Mouse (Mus musculus): Measurements from ENCODE around the gene Ppp4r3b. TPM values are rescaled to one million over a fixed set of nuclear protein-coding genes. Genes with fewer than 3 reads are reported as not detected.

The Ppp4r3b gene
- polyA plus RNA-seq, 1 experiment from 2014 or later, result 78.5 TPM

- whole genome bisulfite sequencing, result 80% methylated on average over 5 of the region's 5 CpGs
- H3K9ac ChIP-seq (ENCODE audit: low read length), result no peak overlapping the region
- H3K27me3 ChIP-seq (replicated peaks; ENCODE audit: control insufficient read depth, insufficient read depth, low read length), result no peaks in the 10 kb centered on the region
- ATAC-seq (replicated peaks; ENCODE audit: low FRiP score, low TSS enrichment, low read depth) (no peak), DNase-seq (ENCODE audit: low spot score) (no peak)
- H3K27ac ChIP-seq (ENCODE audit: low read depth), result no peak overlapping the region
- no peak overlapping the region for H3K4me2 ChIP-seq (ENCODE audit: low read length)
- no peak overlapping the region for H3K4me3 ChIP-seq (ENCODE audit: low read depth, low read length)
- H3K4me1 ChIP-seq (replicated peaks; ENCODE audit: control insufficient read depth, insufficient read depth, low read length), result no peaks in the 10 kb centered on the region
- no peaks in the 10 kb centered on the region for H3K9me3 ChIP-seq (ENCODE audit: control insufficient read depth, low read length)
- H3K36me3 ChIP-seq (ENCODE audit: control insufficient read depth, insufficient read depth, low read length), result peaks cover 86% of the 10 kb centered on the region
These were observed 49.6 kb downstream of the Ppp4r3b start for GRCm38 (mm10) chr11:29222310-29222709.

GRCm38 (mm10) chr11:29224754-29225153, 52.1 kb downstream of the Ppp4r3b start:
- peaks cover 94% of the 10 kb centered on the region for H3K36me3 ChIP-seq (ENCODE audit: control insufficient read depth, insufficient read depth, low read length)
- WGBS, result 91% methylated on average over 2 of the region's 2 CpGs
- no peak for DNase-seq (ENCODE audit: low spot score)
- no peak overlapping the region for H3K4me2 ChIP-seq (ENCODE audit: low read length)
- ATAC-seq (replicated peaks; ENCODE audit: low FRiP score, low TSS enrichment, low read depth), result no peak
- H3K27ac ChIP-seq (ENCODE audit: low read depth), result no peak overlapping the region
- no peak overlapping the region for H3K9ac ChIP-seq (ENCODE audit: low read length)
- no peak overlapping the region for H3K4me3 ChIP-seq (ENCODE audit: low read depth, low read length)
- H3K9me3 ChIP-seq (ENCODE audit: control insufficient read depth, low read length), result no peaks in the 10 kb centered on the region
- no peaks in the 10 kb centered on the region for H3K27me3 ChIP-seq (replicated peaks; ENCODE audit: control insufficient read depth, insufficient read depth, low read length)
- H3K4me1 ChIP-seq (replicated peaks; ENCODE audit: control insufficient read depth, insufficient read depth, low read length), result no peaks in the 10 kb centered on the region

GRCm38 (mm10) chr11:29228957-29229356, 56.3 kb downstream of the Ppp4r3b start:
- H3K9me3 ChIP-seq (ENCODE audit: control insufficient read depth, low read length), result no peaks in the 10 kb centered on the region
- WGBS, result 96% methylated on average over 2 of the region's 2 CpGs
- no peaks in the 10 kb centered on the region for H3K27me3 ChIP-seq (replicated peaks; ENCODE audit: control insufficient read depth, insufficient read depth, low read length)
- peaks cover 70% of the 10 kb centered on the region for H3K36me3 ChIP-seq (ENCODE audit: control insufficient read depth, insufficient read depth, low read length)
- no peak overlapping the region for H3K4me2 ChIP-seq (ENCODE audit: low read length)
- no peak for DNase-seq (ENCODE audit: low spot score)
- no peak overlapping the region for H3K27ac ChIP-seq (ENCODE audit: low read depth)
- no peak overlapping the region for H3K4me3 ChIP-seq (ENCODE audit: low read depth, low read length)
- no peak for ATAC-seq (replicated peaks; ENCODE audit: low FRiP score, low TSS enrichment, low read depth)
- H3K4me1 ChIP-seq (replicated peaks; ENCODE audit: control insufficient read depth, insufficient read depth, low read length), result no peaks in the 10 kb centered on the region
- no peak overlapping the region for H3K9ac ChIP-seq (ENCODE audit: low read length)

DNA sequence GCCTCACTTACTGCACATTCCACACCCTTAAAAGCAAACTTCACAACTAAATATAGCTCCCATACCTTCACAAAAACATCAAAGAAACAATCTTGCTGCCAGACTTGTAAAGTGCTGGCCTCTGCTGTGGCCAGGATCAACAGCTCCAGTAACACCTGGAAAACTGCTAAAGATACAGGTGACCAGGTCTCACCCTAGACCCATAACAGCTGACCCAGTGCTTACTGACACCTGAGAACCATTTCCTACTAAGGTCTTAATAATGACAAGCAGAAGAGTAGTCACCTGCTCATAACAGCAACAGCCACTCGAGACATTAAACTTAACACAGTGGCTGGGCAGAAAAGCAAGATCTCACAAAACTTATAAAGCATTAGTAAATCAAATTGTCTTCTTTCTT, 60.9 kb downstream of the Ppp4r3b start:
- Histone ChIP-seq H3K4me1 (replicated peaks; ENCODE audit: control insufficient read depth, insufficient read depth, low read length) (no peaks in the 10 kb centered on the region), H3K27ac (ENCODE audit: low read depth) (no peak overlapping the region), H3K9me3 (ENCODE audit: control insufficient read depth, low read length) (no peaks in the 10 kb centered on the region), H3K27me3 (replicated peaks; ENCODE audit: control insufficient read depth, insufficient read depth, low read length) (no peaks in the 10 kb centered on the region), H3K36me3 (ENCODE audit: control insufficient read depth, insufficient read depth, low read length) (peaks cover 28% of the 10 kb centered on the region), H3K9ac (ENCODE audit: low read length) (no peak overlapping the region), H3K4me3 (ENCODE audit: low read depth, low read length) (no peak overlapping the region), H3K4me2 (ENCODE audit: low read length) (no peak overlapping the region)
- ATAC-seq (replicated peaks; ENCODE audit: low FRiP score, low TSS enrichment, low read depth) (no peak), DNase-seq (ENCODE audit: low spot score) (no peak)
- WGBS, result 76% methylated on average over 1 of the region's 1 CpGs

DNA sequence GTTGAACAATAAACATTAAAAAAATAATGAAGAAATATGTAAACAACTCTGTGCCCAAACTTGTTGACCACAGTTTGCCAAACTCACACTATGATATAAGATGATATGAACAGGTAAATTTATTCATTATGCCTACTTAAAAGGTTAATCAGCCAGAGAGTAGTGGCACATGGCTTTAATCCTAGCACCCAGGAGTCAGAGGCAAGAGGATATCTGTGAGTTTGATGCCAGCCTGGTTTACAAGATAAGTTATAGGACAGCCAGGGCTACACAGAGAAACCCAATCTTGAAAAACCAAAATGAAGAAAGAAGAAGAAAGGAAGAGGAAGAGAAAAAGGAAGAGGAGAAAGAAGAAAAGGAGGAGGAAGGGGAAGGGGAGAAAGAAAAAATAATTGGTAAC, 64.7 kb downstream of the Ppp4r3b start:
- no peaks in the 10 kb centered on the region for H3K9me3 ChIP-seq (ENCODE audit: control insufficient read depth, low read length)
- ATAC-seq (replicated peaks; ENCODE audit: low FRiP score, low TSS enrichment, low read depth), result no peak
- no peak for DNase-seq (ENCODE audit: low spot score)

DNA sequence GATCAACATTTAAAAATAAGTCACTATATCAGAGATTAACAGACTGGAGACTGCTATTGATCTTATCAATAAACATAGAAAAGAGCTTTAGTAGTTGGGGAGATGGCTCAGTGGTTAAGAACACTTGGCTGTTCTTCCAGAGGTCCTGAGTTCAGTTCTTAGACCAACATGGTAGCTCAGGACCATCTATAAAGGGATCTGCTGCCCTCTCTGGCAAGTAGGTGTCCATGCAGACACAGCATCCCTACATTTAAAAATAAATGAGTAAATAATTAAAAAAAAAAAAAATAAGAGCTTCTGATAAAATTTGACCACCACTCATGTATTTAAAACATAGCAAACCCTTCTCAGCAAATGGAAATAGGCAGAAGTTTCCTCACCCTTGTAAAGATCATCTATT, 65.4 kb downstream of the Ppp4r3b start:
- H3K4me1 ChIP-seq (replicated peaks; ENCODE audit: control insufficient read depth, insufficient read depth, low read length), result no peaks in the 10 kb centered on the region
- no peak overlapping the region for H3K4me3 ChIP-seq (ENCODE audit: low read depth, low read length)
- H3K36me3 ChIP-seq (ENCODE audit: control insufficient read depth, insufficient read depth, low read length), result peaks cover 17% of the 10 kb centered on the region
- H3K27me3 ChIP-seq (replicated peaks; ENCODE audit: control insufficient read depth, insufficient read depth, low read length), result no peaks in the 10 kb centered on the region
- no peak for ATAC-seq (replicated peaks; ENCODE audit: low FRiP score, low TSS enrichment, low read depth)
- no peak overlapping the region for H3K9ac ChIP-seq (ENCODE audit: low read length)
- H3K27ac ChIP-seq (ENCODE audit: low read depth), result no peak overlapping the region
- no peak overlapping the region for H3K4me2 ChIP-seq (ENCODE audit: low read length)
- no peaks in the 10 kb centered on the region for H3K9me3 ChIP-seq (ENCODE audit: control insufficient read depth, low read length)
- no peak for DNase-seq (ENCODE audit: low spot score)

More for the DNA sequence above, 64.7 kb downstream of the Ppp4r3b start:
- Histone ChIP-seq H3K4me3 (ENCODE audit: low read depth, low read length) (no peak overlapping the region), H3K4me1 (replicated peaks; ENCODE audit: control insufficient read depth, insufficient read depth, low read length) (no peaks in the 10 kb centered on the region), H3K4me2 (ENCODE audit: low read length) (no peak overlapping the region), H3K36me3 (ENCODE audit: control insufficient read depth, insufficient read depth, low read length) (peaks cover 13% of the 10 kb centered on the region), H3K9ac (ENCODE audit: low read length) (no peak overlapping the region), H3K27ac (ENCODE audit: low read depth) (no peak overlapping the region), H3K27me3 (replicated peaks; ENCODE audit: control insufficient read depth, insufficient read depth, low read length) (no peaks in the 10 kb centered on the region)

DNA sequence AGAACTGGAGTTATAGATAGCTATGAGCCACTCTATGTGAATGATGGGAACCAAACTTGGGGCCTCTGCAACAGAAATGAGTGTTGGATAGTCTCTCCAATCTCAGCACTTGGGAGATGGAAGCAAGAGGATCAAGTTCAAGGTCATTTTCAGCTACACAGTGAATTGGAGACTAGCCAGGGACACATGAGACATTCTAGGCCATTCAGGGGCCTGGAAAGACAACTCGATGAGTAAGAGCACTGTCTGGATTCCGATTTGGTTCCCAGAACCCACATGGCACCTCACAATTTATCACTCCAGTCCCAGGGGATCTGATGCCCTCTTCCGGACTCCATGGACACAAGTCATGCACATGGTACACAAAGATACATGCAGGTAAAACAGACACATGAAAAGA, 65.9 kb downstream of the Ppp4r3b start:
- 90% methylated on average over 3 of the region's 3 CpGs for WGBS
- no peak for ATAC-seq (replicated peaks; ENCODE audit: low FRiP score, low TSS enrichment, low read depth)
- Histone ChIP-seq H3K27me3 (replicated peaks; ENCODE audit: control insufficient read depth, insufficient read depth, low read length) (no peaks in the 10 kb centered on the region), H3K27ac (ENCODE audit: low read depth) (no peak overlapping the region), H3K4me2 (ENCODE audit: low read length) (no peak overlapping the region), H3K9me3 (ENCODE audit: control insufficient read depth, low read length) (no peaks in the 10 kb centered on the region), H3K36me3 (ENCODE audit: control insufficient read depth, insufficient read depth, low read length) (peaks cover 20% of the 10 kb centered on the region), H3K4me1 (replicated peaks; ENCODE audit: control insufficient read depth, insufficient read depth, low read length) (no peaks in the 10 kb centered on the region), H3K4me3 (ENCODE audit: low read depth, low read length) (no peak overlapping the region), H3K9ac (ENCODE audit: low read length) (no peak overlapping the region)
- DNase-seq (ENCODE audit: low spot score), result no peak

- H3K4me2 ChIP-seq (ENCODE audit: low read length), result no peak overlapping the region
- no peaks in the 10 kb centered on the region for H3K27me3 ChIP-seq (replicated peaks; ENCODE audit: control insufficient read depth, insufficient read depth, low read length)
- H3K9me3 ChIP-seq (ENCODE audit: control insufficient read depth, low read length), result no peaks in the 10 kb centered on the region
- no peak overlapping the region for H3K9ac ChIP-seq (ENCODE audit: low read length)
- no peak overlapping the region for H3K4me3 ChIP-seq (ENCODE audit: low read depth, low read length)
- 94% methylated on average over 1 of the region's 1 CpGs for WGBS
- ATAC-seq (replicated peaks; ENCODE audit: low FRiP score, low TSS enrichment, low read depth) (no peak), DNase-seq (ENCODE audit: low spot score) (no peak)
- H3K36me3 ChIP-seq (ENCODE audit: control insufficient read depth, insufficient read depth, low read length), result peaks cover 25% of the 10 kb centered on the region
- no peaks in the 10 kb centered on the region for H3K4me1 ChIP-seq (replicated peaks; ENCODE audit: control insufficient read depth, insufficient read depth, low read length)
- H3K27ac ChIP-seq (ENCODE audit: low read depth), result no peak overlapping the region
These were observed 66.7 kb downstream of the Ppp4r3b start for GRCm38 (mm10) chr11:29239353-29239752.

GRCm38 (mm10) chr11:29241961-29242360, 69.3 kb downstream of the Ppp4r3b start:
- Histone ChIP-seq H3K4me3 (ENCODE audit: low read depth, low read length) (no peak overlapping the region), H3K27me3 (replicated peaks; ENCODE audit: control insufficient read depth, insufficient read depth, low read length) (no peaks in the 10 kb centered on the region), H3K36me3 (ENCODE audit: control insufficient read depth, insufficient read depth, low read length) (peaks cover 25% of the 10 kb centered on the region), H3K4me2 (ENCODE audit: low read length) (no peak overlapping the region), H3K9me3 (ENCODE audit: control insufficient read depth, low read length) (no peaks in the 10 kb centered on the region), H3K27ac (ENCODE audit: low read depth) (no peak overlapping the region), H3K9ac (ENCODE audit: low read length) (no peak overlapping the region), H3K4me1 (replicated peaks; ENCODE audit: control insufficient read depth, insufficient read depth, low read length) (peaks cover 10% of the 10 kb centered on the region)
- DNase-seq (ENCODE audit: low spot score) (no peak), ATAC-seq (replicated peaks; ENCODE audit: low FRiP score, low TSS enrichment, low read depth) (no peak)
- 77% methylated on average over 4 of the region's 4 CpGs for WGBS

Data from intestine, embryonic 14.5 days (tissue).